Mouse (Mus musculus): ENCODE results near the gene Mtln. TPM values are rescaled to one million over a fixed set of nuclear protein-coding genes. Genes with fewer than 3 reads are reported as not detected.

Gene Mtln
- total and polyA plus RNA-seq, 3 experiments, result 49.6 to 56.7 (median 54.0) TPM

DNA sequence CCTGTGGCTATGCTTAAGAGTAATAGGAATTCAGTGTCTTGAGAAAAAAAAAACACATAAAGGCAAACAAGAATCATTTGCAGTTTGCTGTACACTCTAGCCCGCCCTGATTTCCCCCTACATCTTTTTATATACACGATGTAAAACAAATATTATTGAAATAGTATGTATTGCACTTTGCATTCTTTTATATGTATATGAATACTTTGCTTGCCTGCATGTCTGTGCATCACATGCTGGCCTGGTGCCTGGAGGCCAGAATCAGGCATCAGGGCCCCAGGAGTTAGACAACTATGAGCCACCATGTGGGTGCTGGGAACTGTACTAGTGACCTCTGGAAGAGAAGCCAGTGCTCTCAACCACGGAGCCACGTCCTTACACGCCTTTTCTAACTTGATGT lies 5.1 kb downstream of the Mtln start:
- TF ChIP-seq EP300 (IDR thresholded peaks at IDR 0.05; ENCODE audit: insufficient read depth, low read depth, low read length) (no peak), CTCF (IDR thresholded peaks at IDR 0.05) (no peak)
- no peak overlapping the region for H3K4me3 ChIP-seq
- H3K27ac ChIP-seq, result no peak overlapping the region
- WGBS, result 90% methylated on average over 5 of the region's 5 CpGs
- H3K9ac ChIP-seq (ENCODE audit: low read depth, low read length), result no peak overlapping the region
- peaks cover 4% of the 10 kb centered on the region for H3K36me3 ChIP-seq (ENCODE audit: control insufficient read depth, insufficient read depth, low read length)
- H3K79me2 ChIP-seq (replicated peaks; ENCODE audit: control insufficient read depth, insufficient read depth, low read length), result no peaks in the 10 kb centered on the region
- H3K27me3 ChIP-seq (ENCODE audit: control insufficient read depth, insufficient read depth, low read length), result no peaks in the 10 kb centered on the region
- intact Hi-C loops (cut with DNase I), result no loop called here
- DNase-seq, result no peak
- peaks cover 4% of the 10 kb centered on the region for H3K4me1 ChIP-seq (ENCODE audit: control insufficient read depth, insufficient read depth, low read length)

- intact Hi-C loops (cut with DNase I), result no loop called here
- Histone ChIP-seq H3K27ac (no peak overlapping the region), H3K79me2 (replicated peaks; ENCODE audit: control insufficient read depth, insufficient read depth, low read length) (no peaks in the 10 kb centered on the region), H3K4me3 (no peak overlapping the region), H3K27me3 (ENCODE audit: control insufficient read depth, insufficient read depth, low read length) (no peaks in the 10 kb centered on the region), H3K4me1 (ENCODE audit: control insufficient read depth, insufficient read depth, low read length) (no peaks in the 10 kb centered on the region), H3K9ac (ENCODE audit: low read depth, low read length) (no peak overlapping the region), H3K36me3 (ENCODE audit: control insufficient read depth, insufficient read depth, low read length) (no peaks in the 10 kb centered on the region)
- no peak for DNase-seq
- WGBS, result 92% methylated on average over 5 of the region's 5 CpGs
- TF ChIP-seq POLR2A (IDR thresholded peaks at IDR 0.05; ENCODE audit: insufficient read depth, low read depth, low read length) (no peak), CTCF (IDR thresholded peaks at IDR 0.05) (no peak), EP300 (IDR thresholded peaks at IDR 0.05; ENCODE audit: insufficient read depth, low read depth, low read length) (no peak)
Measured at GRCm38 (mm10) chr2:127778451-127778850, 13.8 kb downstream of the Mtln start.

DNA sequence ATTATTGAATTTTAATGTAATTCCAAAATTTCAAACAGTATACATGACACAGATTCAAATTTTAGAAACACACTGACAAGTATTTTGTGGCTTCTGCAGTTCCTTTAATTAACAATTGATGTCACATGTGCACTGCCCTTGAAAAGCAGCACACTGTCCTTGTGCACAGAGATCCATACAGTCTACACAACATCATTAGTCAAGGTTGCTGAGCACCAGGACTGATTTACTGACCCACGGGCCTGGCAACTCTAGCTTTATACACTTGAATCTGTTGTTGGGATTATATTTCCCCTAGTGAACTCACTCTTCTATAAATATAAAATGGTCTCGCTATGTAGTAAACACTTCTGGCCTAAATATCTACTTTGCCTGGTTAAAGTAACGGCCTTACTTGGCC lies 17.3 kb downstream of the Mtln start:
- Histone ChIP-seq H3K27ac (no peak overlapping the region), H3K9ac (ENCODE audit: low read depth, low read length) (no peak overlapping the region), H3K79me2 (replicated peaks; ENCODE audit: control insufficient read depth, insufficient read depth, low read length) (no peaks in the 10 kb centered on the region), H3K36me3 (ENCODE audit: control insufficient read depth, insufficient read depth, low read length) (no peaks in the 10 kb centered on the region), H3K4me3 (no peak overlapping the region), H3K4me1 (ENCODE audit: control insufficient read depth, insufficient read depth, low read length) (no peaks in the 10 kb centered on the region), H3K27me3 (ENCODE audit: control insufficient read depth, insufficient read depth, low read length) (no peaks in the 10 kb centered on the region)
- intact Hi-C loops (cut with DNase I), result no loop called here
- WGBS, result 67% methylated on average over 3 of the region's 3 CpGs
- TF ChIP-seq POLR2A (IDR thresholded peaks at IDR 0.05; ENCODE audit: insufficient read depth, low read depth, low read length) (no peak), CTCF (IDR thresholded peaks at IDR 0.05) (no peak), EP300 (IDR thresholded peaks at IDR 0.05; ENCODE audit: insufficient read depth, low read depth, low read length) (no peak)
- DNase-seq, result no peak

GRCm38 (mm10) chr2:127774578-127774941 lies 17.7 kb downstream of the Mtln start:
- no peak for TF ChIP-seq EP300 (IDR thresholded peaks at IDR 0.05; ENCODE audit: insufficient read depth, low read depth, low read length)
- TF ChIP-seq CTCF (IDR thresholded peaks at IDR 0.05), result no peak
- TF ChIP-seq POLR2A (IDR thresholded peaks at IDR 0.05; ENCODE audit: insufficient read depth, low read depth, low read length), result no peak
- WGBS, result 38% methylated on average over 1 of the region's 1 CpGs
- H3K27ac ChIP-seq, result no peak overlapping the region
- no peaks in the 10 kb centered on the region for H3K79me2 ChIP-seq (replicated peaks; ENCODE audit: control insufficient read depth, insufficient read depth, low read length)
- no peaks in the 10 kb centered on the region for H3K36me3 ChIP-seq (ENCODE audit: control insufficient read depth, insufficient read depth, low read length)
- no peaks in the 10 kb centered on the region for H3K4me1 ChIP-seq (ENCODE audit: control insufficient read depth, insufficient read depth, low read length)
- intact Hi-C loops (cut with DNase I), result no loop called here
- no peaks in the 10 kb centered on the region for H3K27me3 ChIP-seq (ENCODE audit: control insufficient read depth, insufficient read depth, low read length)
- no peak overlapping the region for H3K4me3 ChIP-seq
- no peak for DNase-seq
- H3K9ac ChIP-seq (ENCODE audit: low read depth, low read length), result no peak overlapping the region

GRCm38 (mm10) chr2:127773938-127774577 lies 18.2 kb downstream of the Mtln start:
- H3K4me3 ChIP-seq, result no peak overlapping the region
- TF ChIP-seq EP300 (IDR thresholded peaks at IDR 0.05; ENCODE audit: insufficient read depth, low read depth, low read length), result no peak
- no peak for TF ChIP-seq CTCF (IDR thresholded peaks at IDR 0.05)
- no peak for TF ChIP-seq POLR2A (IDR thresholded peaks at IDR 0.05; ENCODE audit: insufficient read depth, low read depth, low read length)

GRCm38 (mm10) chr2:127761587-127761986 lies 30.7 kb downstream of the Mtln start:
- 78% methylated on average over 5 of the region's 5 CpGs for WGBS
- Histone ChIP-seq H3K4me3 (no peak overlapping the region), H3K4me1 (ENCODE audit: control insufficient read depth, insufficient read depth, low read length) (no peaks in the 10 kb centered on the region), H3K79me2 (replicated peaks; ENCODE audit: control insufficient read depth, insufficient read depth, low read length) (no peaks in the 10 kb centered on the region), H3K9ac (ENCODE audit: low read depth, low read length) (no peak overlapping the region), H3K36me3 (ENCODE audit: control insufficient read depth, insufficient read depth, low read length) (no peaks in the 10 kb centered on the region), H3K27ac (no peak overlapping the region), H3K27me3 (ENCODE audit: control insufficient read depth, insufficient read depth, low read length) (no peaks in the 10 kb centered on the region)
- TF ChIP-seq CTCF (IDR thresholded peaks at IDR 0.05), result no peak
- TF ChIP-seq POLR2A (IDR thresholded peaks at IDR 0.05; ENCODE audit: insufficient read depth, low read depth, low read length), result no peak
- no peak for TF ChIP-seq EP300 (IDR thresholded peaks at IDR 0.05; ENCODE audit: insufficient read depth, low read depth, low read length)
- intact Hi-C loops (cut with DNase I), result loop anchor here (2.0 kb wide), 1 partner anchor 91 kb away; no protein-coding TSS in a partner anchor
- DNase-seq, result no peak

More at GRCm38 (mm10) chr2:127773938-127774577, 18.2 kb downstream of the Mtln start:
- intact Hi-C loops (cut with DNase I), result no loop called here
- Histone ChIP-seq H3K9ac (ENCODE audit: low read depth, low read length) (no peak overlapping the region), H3K79me2 (replicated peaks; ENCODE audit: control insufficient read depth, insufficient read depth, low read length) (no peaks in the 10 kb centered on the region), H3K4me1 (ENCODE audit: control insufficient read depth, insufficient read depth, low read length) (no peaks in the 10 kb centered on the region), H3K27ac (no peak overlapping the region), H3K27me3 (ENCODE audit: control insufficient read depth, insufficient read depth, low read length) (no peaks in the 10 kb centered on the region), H3K36me3 (ENCODE audit: control insufficient read depth, insufficient read depth, low read length) (no peaks in the 10 kb centered on the region)
- DNase-seq, result no peak
- 49% methylated on average over 15 of the region's 15 CpGs for WGBS

All from heart, adult 2 months (tissue).